Mouse (Mus musculus) kidney, postnatal 14 days (tissue): ENCODE results near the gene Gabrg3.

Source experiments
- DNase-seq: peaks from one replicate; pipeline ENCODE4 v3.0.0; 2022; ENCODE audit warnings: mixed read lengths

Gene Gabrg3

GRCm38 (mm10) chr7:57386517-57387340 lies at the start of gene Gabrg3:
Gene Gabrg3, minus strand, starts transcription at chr7:57387188.
- DNase-seq: peak; percentile 3

- DNase-seq: no peak
Measured at GRCm38 (mm10) chr7:57422675-57423074, 35.7 kb upstream of the Gabrg3 start.

- DNase-seq: no peak
Measured at GRCm38 (mm10) chr7:57421044-57421443, 34.1 kb upstream of the Gabrg3 start.

GRCm38 (mm10) chr7:57419392-57419791 lies 32.4 kb upstream of the Gabrg3 start, which contains the start of gene Gabrb3:
Gene Gabrb3, plus strand, starts transcription at chr7:57419692.
- no peak for DNase-seq

GRCm38 (mm10) chr7:57412896-57413295 lies 25.9 kb upstream of the Gabrg3 start:
- DNase-seq: no peak

- no peak for DNase-seq
Measured at GRCm38 (mm10) chr7:57411163-57411562, 24.2 kb upstream of the Gabrg3 start.

- DNase-seq: no peak
Measured at GRCm38 (mm10) chr7:57393551-57393950, 6.6 kb upstream of the Gabrg3 start.

- DNase-seq: no peak
Measured at GRCm38 (mm10) chr7:57390046-57390445, 3.1 kb upstream of the Gabrg3 start.

- no peak for DNase-seq
Measured at GRCm38 (mm10) chr7:57387341-57387654, 310 bp upstream of the Gabrg3 start.

GRCm38 (mm10) chr7:57384112-57384511 lies 2.9 kb downstream of the Gabrg3 start:
- DNase-seq: peak; percentile 24

- no peak for DNase-seq
Measured at GRCm38 (mm10) chr7:57366013-57366390, 21.0 kb downstream of the Gabrg3 start.

- DNase-seq: no peak
Measured at GRCm38 (mm10) chr7:57365134-57366012, 21.6 kb downstream of the Gabrg3 start.

- no peak for DNase-seq
Measured at GRCm38 (mm10) chr7:57363812-57364211, 23.2 kb downstream of the Gabrg3 start.

GRCm38 (mm10) chr7:57357871-57358540 lies 29.0 kb downstream of the Gabrg3 start:
- peak; percentile 6 for DNase-seq

GRCm38 (mm10) chr7:57356565-57357301 lies 30.3 kb downstream of the Gabrg3 start:
- DNase-seq: no peak

GRCm38 (mm10) chr7:57348774-57349173 lies 38.2 kb downstream of the Gabrg3 start:
- peak; percentile 12 for DNase-seq

- DNase-seq: no peak
Measured at GRCm38 (mm10) chr7:57341910-57342309, 45.1 kb downstream of the Gabrg3 start.

GRCm38 (mm10) chr7:57331211-57331610 lies 55.8 kb downstream of the Gabrg3 start:
- no peak for DNase-seq

GRCm38 (mm10) chr7:57330240-57330639 lies 56.7 kb downstream of the Gabrg3 start:
- no peak for DNase-seq

- DNase-seq: no peak
Measured at GRCm38 (mm10) chr7:57324473-57324872, 62.5 kb downstream of the Gabrg3 start.

- no peak for DNase-seq
Measured at GRCm38 (mm10) chr7:57322086-57322485, 64.9 kb downstream of the Gabrg3 start.

GRCm38 (mm10) chr7:57314971-57315370 lies 72.0 kb downstream of the Gabrg3 start:
- no peak for DNase-seq

GRCm38 (mm10) chr7:57312018-57312417 lies 75.0 kb downstream of the Gabrg3 start:
- DNase-seq: no peak
